Mouse (Mus musculus) brain, embryonic 14.5 days (tissue): ENCODE measurements around the gene Dgkd.

Experiments used
- CTCF ChIP-seq: fragments of 200-500 bp; IDR thresholded peaks from 2 replicates; pipeline ENCODE4 v1.5.1; 2012; ENCODE audit warnings: inconsistent platforms, mild to moderate bottlenecking, moderate library complexity, borderline replicate concordance; ENCODE audit not compliant: insufficient read depth, insufficient read length; ENCODE audit errors: extremely low read depth
- POLR2A ChIP-seq: fragments of 200-500 bp; IDR thresholded peaks from 2 replicates; pipeline ENCODE4 v1.6.1; 2012; ENCODE audit warnings: mild to moderate bottlenecking, inconsistent platforms, borderline replicate concordance; ENCODE audit not compliant: poor library complexity, insufficient read depth, insufficient read length, severe bottlenecking; ENCODE audit errors: extremely low read depth

DNA sequence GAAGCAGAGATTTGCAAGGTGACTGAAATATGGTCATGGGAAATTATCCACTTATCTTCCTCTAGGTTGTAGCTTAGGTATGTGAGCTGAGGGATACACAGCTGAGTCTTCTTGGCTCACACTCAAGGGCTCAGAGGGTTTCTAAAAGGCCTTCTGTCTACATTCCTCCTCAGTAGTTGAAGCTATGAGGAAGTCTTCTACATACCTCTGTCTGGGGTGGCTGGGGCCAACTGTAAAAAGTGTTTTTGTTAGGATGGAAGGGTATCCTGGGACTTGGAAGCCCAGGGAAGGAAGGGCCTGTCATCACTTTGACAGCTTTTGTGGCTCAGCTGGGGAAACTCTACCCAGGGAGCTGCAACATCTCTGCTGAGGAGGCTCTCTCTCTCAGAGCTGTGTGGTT, 18.5 kb downstream of the Dgkd start:
- no peak for TF ChIP-seq CTCF
- no peak for TF ChIP-seq POLR2A
